Mouse (Mus musculus): ENCODE measurements around the gene Arf3.

- TF ChIP-seq CTCF (IDR thresholded peaks at IDR 0.05; ENCODE audit: insufficient read depth, low read length), result no peak
- TF ChIP-seq POLR2A (IDR thresholded peaks at IDR 0.05; ENCODE audit: borderline replicate concordance, extremely low read depth, low read depth, low read length), result no peak
Observed at GRCm38 (mm10) chr15:98797835-98798492, 35.0 kb upstream of the Arf3 start.
